Mouse (Mus musculus): ENCODE data around the gene Unc119. TPM values are rescaled to one million over a fixed set of nuclear protein-coding genes. Genes with fewer than 3 reads are reported as not detected.

Unc119 gene
- polyA plus RNA-seq, 1 experiment from 2014 or later = 47.5 TPM

- WGBS = 93% methylated on average over 12 of the region's 12 CpGs
Observed at GRCm38 (mm10) chr11:78332676-78333075, 10.6 kb upstream of the Unc119 start.

GRCm38 (mm10) chr11:78333992-78334391 lies 9.3 kb upstream of the Unc119 start:
- Histone ChIP-seq H3K27ac (ENCODE audit: low read length) (no peak overlapping the region), H3K9me3 (ENCODE audit: control insufficient read depth, low read depth, low read length) (no peaks in the 10 kb centered on the region), H3K4me3 (ENCODE audit: low read depth, low read length) (no peak overlapping the region), H3K4me2 (replicated peaks; ENCODE audit: low read depth, low read length) (no peak overlapping the region), H3K36me3 (ENCODE audit: control insufficient read depth, insufficient read depth, low read length) (peaks cover 15% of the 10 kb centered on the region), H3K4me1 (ENCODE audit: control insufficient read depth, insufficient read depth, low read length) (no peaks in the 10 kb centered on the region), H3K27me3 (ENCODE audit: control insufficient read depth, insufficient read depth, low read length) (no peaks in the 10 kb centered on the region), H3K9ac (replicated peaks; ENCODE audit: low read depth, low read length) (no peak overlapping the region)
- 89% methylated on average over 5 of the region's 5 CpGs for WGBS
- no peak for ATAC-seq (ENCODE audit: insufficient number of reproducible peaks, insufficient read depth, low FRiP score, low read depth)

More at GRCm38 (mm10) chr11:78332676-78333075, 10.6 kb upstream of the Unc119 start:
- H3K9ac ChIP-seq (replicated peaks; ENCODE audit: low read depth, low read length) = no peak overlapping the region
- no peaks in the 10 kb centered on the region for H3K9me3 ChIP-seq (ENCODE audit: control insufficient read depth, low read depth, low read length)
- no peaks in the 10 kb centered on the region for H3K4me1 ChIP-seq (ENCODE audit: control insufficient read depth, insufficient read depth, low read length)
- no peaks in the 10 kb centered on the region for H3K27me3 ChIP-seq (ENCODE audit: control insufficient read depth, insufficient read depth, low read length)
- peaks cover 14% of the 10 kb centered on the region for H3K36me3 ChIP-seq (ENCODE audit: control insufficient read depth, insufficient read depth, low read length)
- no peak overlapping the region for H3K27ac ChIP-seq (ENCODE audit: low read length)
- no peak overlapping the region for H3K4me3 ChIP-seq (ENCODE audit: low read depth, low read length)
- ATAC-seq (ENCODE audit: insufficient number of reproducible peaks, insufficient read depth, low FRiP score, low read depth) = no peak
- H3K4me2 ChIP-seq (replicated peaks; ENCODE audit: low read depth, low read length) = no peak overlapping the region

GRCm38 (mm10) chr11:78337040-78337439 lies 6.2 kb upstream of the Unc119 start:
- Histone ChIP-seq H3K4me1 (ENCODE audit: control insufficient read depth, insufficient read depth, low read length) (no peaks in the 10 kb centered on the region), H3K27ac (ENCODE audit: low read length) (no peak overlapping the region), H3K27me3 (ENCODE audit: control insufficient read depth, insufficient read depth, low read length) (no peaks in the 10 kb centered on the region), H3K4me3 (ENCODE audit: low read depth, low read length) (no peak overlapping the region), H3K4me2 (replicated peaks; ENCODE audit: low read depth, low read length) (no peak overlapping the region), H3K9me3 (ENCODE audit: control insufficient read depth, low read depth, low read length) (no peaks in the 10 kb centered on the region), H3K9ac (replicated peaks; ENCODE audit: low read depth, low read length) (no peak overlapping the region), H3K36me3 (ENCODE audit: control insufficient read depth, insufficient read depth, low read length) (peaks cover 17% of the 10 kb centered on the region)
- WGBS = 92% methylated on average over 8 of the region's 8 CpGs
- no peak for ATAC-seq (ENCODE audit: insufficient number of reproducible peaks, insufficient read depth, low FRiP score, low read depth)

DNA sequence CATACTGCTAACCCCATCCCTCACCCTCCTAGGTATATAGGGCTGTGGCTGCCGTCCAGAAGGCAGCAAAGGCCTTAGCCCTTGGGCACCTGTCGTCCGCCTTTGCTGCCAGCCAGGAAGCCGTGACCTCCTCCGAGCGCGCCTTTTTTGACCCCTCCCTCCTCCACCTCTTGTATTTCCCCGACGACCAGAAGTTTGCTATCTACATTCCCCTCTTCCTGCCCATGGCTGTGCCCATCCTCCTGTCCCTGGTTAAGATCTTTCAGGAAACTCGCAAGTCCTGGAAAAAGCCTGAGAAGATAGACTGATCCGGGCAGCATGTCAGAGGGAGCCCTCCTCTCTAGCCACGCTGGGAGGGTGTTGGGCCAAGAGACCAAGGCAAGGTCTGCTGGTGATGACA lies 1.6 kb upstream of the Unc119 start:
- Histone ChIP-seq H3K27ac (ENCODE audit: low read length) (no peak overlapping the region), H3K36me3 (ENCODE audit: control insufficient read depth, insufficient read depth, low read length) (peaks cover 6% of the 10 kb centered on the region), H3K27me3 (ENCODE audit: control insufficient read depth, insufficient read depth, low read length) (no peaks in the 10 kb centered on the region), H3K4me1 (ENCODE audit: control insufficient read depth, insufficient read depth, low read length) (peaks cover 19% of the 10 kb centered on the region), H3K4me3 (ENCODE audit: low read depth, low read length) (no peak overlapping the region), H3K9me3 (ENCODE audit: control insufficient read depth, low read depth, low read length) (no peaks in the 10 kb centered on the region), H3K4me2 (replicated peaks; ENCODE audit: low read depth, low read length) (no peak overlapping the region), H3K9ac (replicated peaks; ENCODE audit: low read depth, low read length) (no peak overlapping the region)
- ATAC-seq (ENCODE audit: insufficient number of reproducible peaks, insufficient read depth, low FRiP score, low read depth) = no peak
- WGBS = 79% methylated on average over 12 of the region's 12 CpGs

- no peaks in the 10 kb centered on the region for H3K27me3 ChIP-seq (ENCODE audit: control insufficient read depth, insufficient read depth, low read length)
- no peak overlapping the region; the same call in 1 of the 2 replicates for H3K9ac ChIP-seq (replicated peaks; ENCODE audit: low read depth, low read length)
- ATAC-seq (ENCODE audit: insufficient number of reproducible peaks, insufficient read depth, low FRiP score, low read depth) = no peak
- H3K9me3 ChIP-seq (ENCODE audit: control insufficient read depth, low read depth, low read length) = no peaks in the 10 kb centered on the region
- 66% methylated on average over 6 of the region's 6 CpGs for WGBS
- peak overlapping the region; percentile 84 for H3K4me2 ChIP-seq (replicated peaks; ENCODE audit: low read depth, low read length)
- peaks cover 19% of the 10 kb centered on the region for H3K4me1 ChIP-seq (ENCODE audit: control insufficient read depth, insufficient read depth, low read length)
- H3K36me3 ChIP-seq (ENCODE audit: control insufficient read depth, insufficient read depth, low read length) = peaks cover 10% of the 10 kb centered on the region
- H3K4me3 ChIP-seq (ENCODE audit: low read depth, low read length) = peak overlapping the region; percentile 94
- H3K27ac ChIP-seq (ENCODE audit: low read length) = peak overlapping the region; percentile 87
Observed at GRCm38 (mm10) chr11:78344328-78344889, 1.1 kb downstream of the Unc119 start.

- no peak; the same call in 1 of the 2 replicates for ATAC-seq (ENCODE audit: insufficient number of reproducible peaks, insufficient read depth, low FRiP score, low read depth)
- Histone ChIP-seq H3K9ac (replicated peaks; ENCODE audit: low read depth, low read length) (no peak overlapping the region), H3K36me3 (ENCODE audit: control insufficient read depth, insufficient read depth, low read length) (peaks cover 10% of the 10 kb centered on the region), H3K27ac (ENCODE audit: low read length) (no peak overlapping the region; the same call in 1 of the 2 replicates), H3K4me1 (ENCODE audit: control insufficient read depth, insufficient read depth, low read length) (peaks cover 26% of the 10 kb centered on the region), H3K4me2 (replicated peaks; ENCODE audit: low read depth, low read length) (peak overlapping the region; percentile 84), H3K4me3 (ENCODE audit: low read depth, low read length) (0 out of 2 replicates have a peak overlapping the region, but pooled peaks have one; percentile 94), H3K27me3 (ENCODE audit: control insufficient read depth, insufficient read depth, low read length) (no peaks in the 10 kb centered on the region), H3K9me3 (ENCODE audit: control insufficient read depth, low read depth, low read length) (no peaks in the 10 kb centered on the region)
- 42% methylated on average over 8 of the region's 8 CpGs for WGBS
Observed at GRCm38 (mm10) chr11:78344890-78345715, 1.8 kb downstream of the Unc119 start.

GRCm38 (mm10) chr11:78345801-78346200 lies 2.5 kb downstream of the Unc119 start:
- no peak overlapping the region for H3K9ac ChIP-seq (replicated peaks; ENCODE audit: low read depth, low read length)
- no peak for ATAC-seq (ENCODE audit: insufficient number of reproducible peaks, insufficient read depth, low FRiP score, low read depth)
- peaks cover 10% of the 10 kb centered on the region for H3K36me3 ChIP-seq (ENCODE audit: control insufficient read depth, insufficient read depth, low read length)
- no peaks in the 10 kb centered on the region for H3K27me3 ChIP-seq (ENCODE audit: control insufficient read depth, insufficient read depth, low read length)
- H3K4me3 ChIP-seq (ENCODE audit: low read depth, low read length) = no peak overlapping the region
- no peak overlapping the region for H3K4me2 ChIP-seq (replicated peaks; ENCODE audit: low read depth, low read length)
- H3K4me1 ChIP-seq (ENCODE audit: control insufficient read depth, insufficient read depth, low read length) = peaks cover 26% of the 10 kb centered on the region
- H3K9me3 ChIP-seq (ENCODE audit: control insufficient read depth, low read depth, low read length) = no peaks in the 10 kb centered on the region
- no peak overlapping the region for H3K27ac ChIP-seq (ENCODE audit: low read length)
- WGBS = 80% methylated on average over 7 of the region's 7 CpGs

GRCm38 (mm10) chr11:78346326-78347069 lies 3.2 kb downstream of the Unc119 start:
- 77% methylated on average over 6 of the region's 6 CpGs for WGBS
- Histone ChIP-seq H3K36me3 (ENCODE audit: control insufficient read depth, insufficient read depth, low read length) (peaks cover 10% of the 10 kb centered on the region), H3K27ac (ENCODE audit: low read length) (0 out of 2 replicates have a peak overlapping the region, but pooled peaks have one; percentile 15), H3K4me1 (ENCODE audit: control insufficient read depth, insufficient read depth, low read length) (peaks cover 26% of the 10 kb centered on the region), H3K9ac (replicated peaks; ENCODE audit: low read depth, low read length) (no peak overlapping the region), H3K4me3 (ENCODE audit: low read depth, low read length) (no peak overlapping the region), H3K9me3 (ENCODE audit: control insufficient read depth, low read depth, low read length) (no peaks in the 10 kb centered on the region), H3K4me2 (replicated peaks; ENCODE audit: low read depth, low read length) (no peak overlapping the region), H3K27me3 (ENCODE audit: control insufficient read depth, insufficient read depth, low read length) (no peaks in the 10 kb centered on the region)
- no peak for ATAC-seq (ENCODE audit: insufficient number of reproducible peaks, insufficient read depth, low FRiP score, low read depth)

Data from stomach, embryonic 14.5 days (tissue).